Mouse (Mus musculus): ENCODE measurements around the gene Ipmk.

- TF ChIP-seq POLR2A (IDR thresholded peaks at IDR 0.05; ENCODE audit: control insufficient read depth, extremely low read depth, insufficient read depth, low read length, poor library complexity): no peak
- no peak for TF ChIP-seq CTCF (IDR thresholded peaks at IDR 0.05; ENCODE audit: borderline replicate concordance, control insufficient read depth, extremely low read depth, insufficient read depth, low read length, poor library complexity)
Observed at GRCm38 (mm10) chr10:71373706-71374105, 26.1 kb downstream of the Ipmk start.
